Mouse (Mus musculus) liver, embryonic 15.5 days (tissue): ENCODE results near the gene Rhoq. TPM values are rescaled to one million over a fixed set of nuclear protein-coding genes. Genes with fewer than 3 reads are reported as not detected.

Experiments used
- ATAC-seq: fragments of 200-750 bp; cut with Nextera tagmentation; 2 replicates; pipeline ENCODE4 v1.8.0; 2017; ENCODE audit warnings: moderate number of reproducible peaks, mild to moderate bottlenecking, moderate library complexity; ENCODE audit not compliant: insufficient read depth
- H3K27ac ChIP-seq: fragments of 300-500 bp; sonication (generic); replicated peaks from 2 replicates; pipeline ENCODE4 v1.5.1; 2015; ENCODE audit warnings: mild to moderate bottlenecking, inconsistent platforms
- H3K27me3 ChIP-seq: fragments of 300-500 bp; sonication (generic); 2 replicates; pipeline ENCODE4 v1.6.1; 2015; ENCODE audit warnings: mild to moderate bottlenecking, inconsistent platforms
- H3K36me3 ChIP-seq: fragments of 300-500 bp; sonication (generic); replicated peaks from 2 replicates; pipeline ENCODE4 v1.6.1; 2015; ENCODE audit warnings: moderate library complexity, mild to moderate bottlenecking, inconsistent platforms
- H3K4me1 ChIP-seq: fragments of 300-500 bp; sonication (generic); replicated peaks from 2 replicates; pipeline ENCODE4 v1.6.1; 2015; ENCODE audit warnings: inconsistent platforms
- H3K4me2 ChIP-seq: fragments of 300-500 bp; sonication (generic); 2 replicates; pipeline ENCODE4 v1.6.1; 2015; ENCODE audit warnings: moderate library complexity, mild to moderate bottlenecking, inconsistent platforms
- H3K4me3 ChIP-seq: fragments of 300-500 bp; sonication (generic); replicated peaks from 2 replicates; pipeline ENCODE4 v1.5.1; 2015; ENCODE audit warnings: mild to moderate bottlenecking, inconsistent platforms
- H3K9ac ChIP-seq: fragments of 300-500 bp; sonication (generic); 2 replicates; pipeline ENCODE4 v1.6.1; 2015; ENCODE audit warnings: moderate library complexity, mild to moderate bottlenecking, inconsistent platforms
- H3K9me3 ChIP-seq: fragments of 300-500 bp; sonication (generic); replicated peaks from 2 replicates; pipeline ENCODE4 v1.6.1; 2016; ENCODE audit warnings: inconsistent platforms
- WGBS: fragments of 180-500 bp; shearing (Covaris S2); methylation state at CpG from one replicate; pipeline ENCODE4 v1.1.7; 2015; ENCODE audit warnings: mixed read lengths; ENCODE audit not compliant: insufficient replicate concordance; 5-methylcytosine and 5-hydroxymethylcytosine counted together
- polyA plus RNA-seq: library from polyadenylated mRNA; unstranded; fragments of >200 nt; fragmentation: Nextera tagmentation; extraction: Ambion mirVana; gene quantifications from 2 replicates; pipeline ENCODE4 v1.2.1, GENCODE M21; 2015

Gene Rhoq
- polyA plus RNA-seq, 1 experiment from 2014 or later, result 1.4 TPM

DNA sequence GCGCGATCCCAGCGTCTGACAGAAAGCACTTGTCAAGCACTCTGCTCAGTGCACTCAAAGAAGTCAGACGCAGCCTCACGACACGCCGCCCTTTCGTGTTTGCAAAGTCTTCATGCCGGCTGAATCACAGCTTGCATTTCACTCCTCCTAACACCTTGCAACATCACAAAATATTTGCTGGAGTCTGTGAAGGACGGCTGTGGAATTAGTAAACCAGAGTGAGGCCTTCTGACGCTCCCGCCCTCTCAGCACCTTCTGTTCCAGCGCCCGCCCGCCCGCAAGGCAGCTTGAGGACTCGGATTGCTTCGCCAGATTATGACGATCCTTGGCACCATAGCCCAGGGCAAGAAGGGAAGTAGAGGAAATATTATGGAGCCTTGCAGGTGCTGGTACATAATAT is 78.9 kb downstream of the Rhoq start:
- Histone ChIP-seq H3K27ac (no peak overlapping the region), H3K27me3 (no peaks in the 10 kb centered on the region), H3K9ac (no peak overlapping the region), H3K4me3 (no peak overlapping the region), H3K36me3 (no peaks in the 10 kb centered on the region; the same call in none of the 2 replicates), H3K4me1 (no peaks in the 10 kb centered on the region), H3K9me3 (no peaks in the 10 kb centered on the region), H3K4me2 (no peak overlapping the region)
- 71% methylated on average over 19 of the region's 19 CpGs for WGBS
- no peak for ATAC-seq

DNA sequence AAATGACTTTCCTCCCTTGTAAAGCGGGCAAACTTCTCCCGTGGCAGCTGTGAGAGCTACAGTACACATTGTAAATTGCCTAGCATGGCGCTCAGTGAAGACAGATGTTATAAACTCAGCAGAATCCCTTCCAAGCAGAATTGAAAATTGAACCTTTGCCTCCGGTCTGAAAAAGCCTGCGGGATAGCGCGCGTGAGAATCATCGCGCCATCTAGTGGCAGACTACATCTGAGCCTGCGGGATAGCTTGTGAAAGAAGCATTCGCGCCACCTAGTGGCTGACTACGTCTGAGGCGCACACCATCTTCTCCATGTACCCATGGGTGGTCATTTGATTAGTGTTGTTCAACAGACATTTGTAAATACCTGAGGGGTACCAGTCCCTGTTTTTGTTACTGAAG is 81.5 kb downstream of the Rhoq start:
- 2% methylated on average over 15 of the region's 15 CpGs for WGBS
- H3K9me3 ChIP-seq, result no peaks in the 10 kb centered on the region
- no peaks in the 10 kb centered on the region for H3K4me1 ChIP-seq
- no peak overlapping the region for H3K27ac ChIP-seq
- no peak overlapping the region for H3K4me3 ChIP-seq
- H3K9ac ChIP-seq, result no peak overlapping the region
- no peaks in the 10 kb centered on the region for H3K27me3 ChIP-seq
- H3K36me3 ChIP-seq, result no peaks in the 10 kb centered on the region
- 0 out of 2 replicates have a peak, but pooled peaks have one; percentile 28 for ATAC-seq
- H3K4me2 ChIP-seq, result no peak overlapping the region

GRCm38 (mm10) chr17:87044796-87045195 is 81.9 kb downstream of the Rhoq start:
- no peak for ATAC-seq
- Histone ChIP-seq H3K27ac (no peak overlapping the region), H3K4me1 (no peaks in the 10 kb centered on the region), H3K9me3 (no peaks in the 10 kb centered on the region), H3K27me3 (no peaks in the 10 kb centered on the region), H3K4me3 (no peak overlapping the region), H3K9ac (no peak overlapping the region), H3K4me2 (no peak overlapping the region), H3K36me3 (no peaks in the 10 kb centered on the region)
- WGBS, result 66% methylated on average over 8 of the region's 8 CpGs

Other genes starting within 250 kb of the Rhoq start
- gene Epas1, start 209.4 kb upstream of the Rhoq start, polyA plus RNA-seq, result 2.6 and 2.8 TPM in 2 replicates
- not detected in 2 replicates for gene Tmem247, start 45.7 kb upstream of the Rhoq start, polyA plus RNA-seq
- gene Atp6v1e2, start 15.2 kb upstream of the Rhoq start, polyA plus RNA-seq, result not detected in 2 replicates
- gene Pigf, start 62.3 kb downstream of the Rhoq start, polyA plus RNA-seq, result 10.7 and 11.2 TPM in 2 replicates
- 50.9 and 62.5 TPM in 2 replicates for gene Cript, start 62.5 kb downstream of the Rhoq start, polyA plus RNA-seq
- 1.9 and 2.3 TPM in 2 replicates for gene Socs5, start 144.6 kb downstream of the Rhoq start, polyA plus RNA-seq